Mouse (Mus musculus): ENCODE results near the gene Ttll3. TPM values are rescaled to one million over a fixed set of nuclear protein-coding genes. Genes with fewer than 3 reads are reported as not detected.
A peak's percentile ranks its signal among the peaks of the same experiment; 100 is the strongest.

Ttll3 gene
- 1 to 10 TPM; 3.4 to 4.6 TPM for total RNA-seq (2021)
- long read RNA-seq, experiment 1, partial matches to known transcripts: 0 of 1 reads
- long read RNA-seq, experiment 1, other reads (novel, unspliced or antisense): 1 of 1 reads
- long read RNA-seq, experiment 2: 0 reads

DNA sequence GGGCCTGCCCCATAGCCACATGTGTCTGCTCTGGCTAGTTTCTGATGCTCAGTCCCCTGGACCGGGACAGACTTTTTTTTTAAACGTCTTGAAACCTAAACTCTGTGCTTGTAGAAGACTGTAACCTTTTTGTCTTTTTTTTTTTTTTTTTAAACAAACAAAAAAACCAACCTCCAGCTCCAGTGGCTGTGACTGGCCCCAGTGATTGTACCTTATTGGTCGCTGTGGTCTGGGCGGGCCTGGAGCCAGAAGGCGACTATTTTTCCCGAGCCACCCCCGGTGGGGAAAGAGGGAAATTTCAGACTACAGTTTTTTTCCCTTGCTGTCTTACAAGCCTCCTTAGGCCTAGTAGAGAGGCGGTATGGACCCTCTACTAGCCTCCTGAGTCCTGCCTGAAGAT, at the start of gene Ttll3:
Gene Ttll3, plus strand, starts transcription at position 301 of the 400 bp plus-strand sequence.
- DNase-seq (ENCODE audit: low spot score in 2 of 2): no peak

- DNase-seq (ENCODE audit: low spot score in 2 of 2): no peak
These were observed 47.5 kb upstream of the Ttll3 start for GRCm38 (mm10) chr6:113341574-113341973.

DNA sequence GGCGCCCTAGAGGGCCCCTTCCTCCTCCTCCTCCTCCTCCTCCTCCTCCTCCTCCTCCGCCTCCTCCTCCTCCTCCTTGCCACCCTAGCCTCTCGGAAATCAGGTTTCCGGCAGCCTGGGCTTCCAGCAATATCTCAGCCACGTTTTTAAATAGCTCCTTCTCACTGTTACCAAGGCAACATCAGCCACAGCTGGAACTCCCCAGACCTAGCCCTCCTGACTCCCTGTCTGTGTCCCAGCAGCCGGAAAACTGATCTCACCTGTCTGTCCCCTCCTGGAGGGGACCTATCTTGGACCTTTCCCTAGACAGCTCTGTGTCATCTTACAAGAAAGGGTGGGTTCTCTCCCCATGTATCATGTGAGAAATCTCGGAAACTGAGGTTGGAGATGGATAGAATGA, 46.8 kb upstream of the Ttll3 start:
- no peak for DNase-seq (ENCODE audit: low spot score in 2 of 2)

GRCm38 (mm10) chr6:113343177-113344092, 45.6 kb upstream of the Ttll3 start, which contains the start of gene Camk1:
Camk1 (minus strand) TSS chr6:113343984.
- peak; percentile 76 to 84 for DNase-seq (ENCODE audit: low spot score in 2 of 2)

DNA sequence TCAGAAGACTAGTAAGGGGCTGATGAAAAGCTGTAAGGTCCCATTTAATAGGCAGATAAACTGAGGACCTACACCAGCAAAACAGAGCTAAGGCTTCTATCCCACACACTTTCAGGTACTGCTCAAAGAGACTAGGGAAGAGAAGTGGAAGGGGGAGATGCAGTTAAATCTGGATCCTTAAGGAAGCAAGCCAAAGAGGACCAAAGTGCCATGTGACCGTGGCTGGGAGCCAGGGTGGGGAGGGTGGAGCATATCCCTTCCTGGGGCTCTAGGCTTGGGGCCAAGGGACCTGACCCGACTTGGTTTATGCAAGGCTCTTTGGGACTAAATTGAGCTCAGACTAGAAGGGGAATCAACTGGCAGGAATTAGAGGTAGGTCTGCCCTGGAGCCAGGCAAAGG, 44.7 kb upstream of the Ttll3 start:
- DNase-seq (ENCODE audit: low spot score in 2 of 2): peak in 1 of 2 experiments; percentile 53

DNA sequence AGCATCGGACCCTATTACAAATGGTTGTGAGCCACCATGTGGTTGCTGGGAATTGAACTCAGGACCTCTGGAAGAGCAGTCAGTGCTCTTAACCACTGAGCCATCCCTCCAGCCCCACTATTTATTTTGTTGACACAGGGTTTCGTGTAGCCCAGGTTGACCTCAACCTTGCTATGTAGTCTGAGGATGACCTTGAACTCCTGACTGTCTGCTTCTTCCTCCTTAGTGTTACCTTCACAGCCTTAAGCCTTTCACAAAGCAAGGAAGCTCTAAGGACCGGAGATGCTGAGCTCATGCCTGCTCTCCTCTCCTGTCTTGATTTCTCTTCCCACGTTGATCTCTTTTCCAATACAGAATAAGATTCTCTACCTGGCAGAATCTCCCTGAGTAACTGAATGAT, 42.2 kb upstream of the Ttll3 start:
- DNase-seq (ENCODE audit: low spot score in 2 of 2): no peak

DNA sequence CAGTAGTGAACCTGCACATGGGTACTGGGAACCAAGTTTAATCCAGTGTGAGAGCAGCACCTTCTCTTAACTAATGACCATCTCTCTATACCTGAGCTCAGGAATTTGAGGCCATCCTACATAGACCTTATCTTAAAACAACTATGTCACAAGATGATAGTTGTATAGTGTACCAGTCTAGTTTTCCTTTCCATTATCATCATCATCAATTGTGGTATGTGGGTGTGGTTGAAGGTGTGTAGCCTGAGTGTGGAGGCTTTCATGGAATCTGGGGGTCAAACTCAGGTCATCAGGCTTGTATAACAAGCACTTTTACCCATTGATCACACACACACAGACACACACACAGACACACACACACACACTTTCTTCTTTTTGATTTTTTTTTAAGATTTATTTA, 38.5 kb upstream of the Ttll3 start:
- no peak for DNase-seq (ENCODE audit: low spot score in 2 of 2)

GRCm38 (mm10) chr6:113351161-113351560, 37.9 kb upstream of the Ttll3 start:
- no peak for DNase-seq (ENCODE audit: low spot score in 2 of 2)

- DNase-seq (ENCODE audit: low spot score in 2 of 2): no peak
These were observed 37.4 kb upstream of the Ttll3 start for GRCm38 (mm10) chr6:113351653-113352052.

DNA sequence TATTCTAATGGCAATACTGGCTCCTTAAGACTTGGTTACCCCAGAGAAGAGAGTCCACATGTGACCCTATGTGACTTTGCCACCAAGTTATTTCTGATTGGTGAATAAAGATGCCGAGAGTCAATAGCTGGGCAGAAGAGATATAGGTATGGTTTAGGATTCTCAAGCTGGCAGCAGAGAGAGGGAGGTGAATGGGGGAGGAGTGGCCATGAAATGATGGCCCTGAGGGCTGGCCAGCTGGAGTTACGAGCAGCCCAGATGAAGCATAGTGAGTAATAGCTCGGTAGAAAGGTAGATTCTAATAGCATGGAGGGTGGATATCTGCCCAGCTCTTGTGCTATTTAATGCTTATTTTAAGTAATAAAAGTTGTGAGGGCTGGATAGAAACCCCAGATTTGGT, 36.2 kb upstream of the Ttll3 start:
- no peak for DNase-seq (ENCODE audit: low spot score in 2 of 2)

- no peak for DNase-seq (ENCODE audit: low spot score in 2 of 2)
These were observed 35.4 kb upstream of the Ttll3 start for GRCm38 (mm10) chr6:113353696-113354095.

GRCm38 (mm10) chr6:113361476-113361875, 27.6 kb upstream of the Ttll3 start:
- DNase-seq (ENCODE audit: low spot score in 2 of 2): no peak

- no peak for DNase-seq (ENCODE audit: low spot score in 2 of 2)
These were observed 26.8 kb upstream of the Ttll3 start for GRCm38 (mm10) chr6:113362241-113362640.

- DNase-seq (ENCODE audit: low spot score in 2 of 2): no peak
These were observed 24.4 kb upstream of the Ttll3 start for GRCm38 (mm10) chr6:113364518-113365135.

GRCm38 (mm10) chr6:113366639-113367038, 22.4 kb upstream of the Ttll3 start:
- DNase-seq (ENCODE audit: low spot score in 2 of 2): no peak

- no peak for DNase-seq (ENCODE audit: low spot score in 2 of 2)
These were observed 21.5 kb upstream of the Ttll3 start for GRCm38 (mm10) chr6:113367574-113367973.

GRCm38 (mm10) chr6:113368124-113368523, 20.9 kb upstream of the Ttll3 start:
- no peak for DNase-seq (ENCODE audit: low spot score in 2 of 2)

DNA sequence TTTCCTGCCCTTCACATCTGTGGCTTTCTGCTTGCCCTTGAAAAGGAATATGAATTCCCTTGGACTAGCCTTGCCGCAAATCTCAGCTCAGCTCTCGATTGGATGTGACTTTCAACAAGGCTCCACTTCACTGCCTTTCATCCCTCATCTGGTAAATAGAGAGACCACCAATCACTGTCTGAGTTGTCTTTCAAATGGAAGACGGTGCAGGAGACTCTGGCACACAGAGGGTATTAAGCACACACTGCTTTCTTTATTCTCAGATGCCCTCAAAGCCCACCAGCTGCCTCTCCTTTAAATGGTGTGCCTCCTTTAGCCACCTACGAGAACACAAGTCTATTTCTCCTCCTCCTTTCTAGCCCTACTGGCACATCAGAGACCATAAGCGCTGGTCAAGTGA, 20.5 kb upstream of the Ttll3 start:
- DNase-seq (ENCODE audit: low spot score in 2 of 2): no peak

DNA sequence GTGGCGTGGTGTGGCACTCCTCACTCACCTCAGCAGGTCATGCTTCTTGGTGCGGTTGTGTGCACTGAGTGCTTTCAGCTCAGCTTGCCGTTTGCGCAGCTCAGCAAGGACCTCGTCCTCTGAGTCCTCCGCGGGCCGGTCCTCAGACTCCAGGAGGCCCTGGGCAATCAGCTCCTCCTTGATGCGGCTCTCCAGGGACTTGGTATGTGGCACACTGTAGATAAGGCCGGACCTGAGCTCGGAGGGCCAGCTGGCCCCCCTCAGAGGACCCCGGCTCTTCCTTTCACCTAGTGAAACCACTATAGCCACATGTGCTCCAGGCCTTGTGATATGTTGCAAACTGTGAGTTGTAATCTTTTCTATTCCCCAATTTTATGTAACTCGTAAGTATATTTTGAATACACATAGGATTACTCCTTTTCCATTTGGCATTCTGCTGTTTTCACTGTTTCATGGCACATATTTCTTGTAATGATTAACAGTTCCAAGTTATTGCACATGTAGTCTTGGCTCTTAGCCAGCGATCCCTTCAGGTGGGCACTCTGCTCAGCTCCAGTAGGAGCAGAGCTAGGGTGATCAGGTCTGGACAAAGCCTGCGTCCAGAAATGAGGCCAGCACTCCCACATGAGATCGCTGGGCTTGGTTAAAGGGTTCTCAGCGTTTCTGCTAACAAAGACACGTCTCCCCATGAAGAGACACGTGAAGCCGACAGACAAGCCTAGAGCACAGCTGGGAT, 18.7 kb upstream of the Ttll3 start:
- no peak for DNase-seq (ENCODE audit: low spot score in 2 of 2)

DNA sequence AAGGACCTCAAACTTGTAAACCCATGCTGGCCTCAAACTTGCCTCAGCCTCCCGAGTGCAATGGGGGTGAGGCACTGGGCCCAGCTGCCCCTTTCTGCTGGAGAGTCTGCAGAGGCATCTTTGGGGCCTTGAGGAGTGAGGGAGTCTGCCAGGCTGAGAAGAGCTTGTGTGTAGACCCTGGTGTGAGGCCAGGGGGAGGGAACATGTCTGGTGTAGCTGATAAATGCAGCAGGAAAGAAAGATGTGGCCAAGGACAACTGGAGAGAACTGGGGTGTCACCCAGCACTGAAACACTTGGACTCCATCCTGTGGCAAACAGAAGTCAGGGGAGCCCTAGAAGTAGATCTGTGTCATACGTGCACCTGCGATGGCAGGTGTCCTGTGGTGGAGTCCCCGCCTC, 15.6 kb upstream of the Ttll3 start:
- DNase-seq (ENCODE audit: low spot score in 2 of 2): no peak

DNA sequence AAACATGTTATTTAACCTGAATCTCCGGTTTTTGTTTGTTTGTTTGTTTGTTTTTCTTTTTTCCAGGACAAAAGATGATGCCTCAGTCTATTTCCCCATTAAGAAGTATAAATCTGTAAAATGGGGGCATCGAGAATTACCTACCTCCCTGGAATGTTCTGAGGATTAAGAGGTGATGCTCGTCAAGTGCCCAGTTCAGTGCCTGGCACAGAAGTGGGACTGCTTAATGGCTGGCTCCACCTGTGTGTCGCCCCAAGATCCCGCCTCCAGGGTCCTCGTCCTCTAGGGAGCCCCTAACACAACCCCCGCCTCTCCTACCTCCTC, 11.9 kb upstream of the Ttll3 start:
- no peak for DNase-seq (ENCODE audit: low spot score in 2 of 2)

Measured in gastrocnemius, postnatal 4 days (tissue).